27 mouse cellular contexts compared by ENCODE assay signal in the genomic region with DNA sequence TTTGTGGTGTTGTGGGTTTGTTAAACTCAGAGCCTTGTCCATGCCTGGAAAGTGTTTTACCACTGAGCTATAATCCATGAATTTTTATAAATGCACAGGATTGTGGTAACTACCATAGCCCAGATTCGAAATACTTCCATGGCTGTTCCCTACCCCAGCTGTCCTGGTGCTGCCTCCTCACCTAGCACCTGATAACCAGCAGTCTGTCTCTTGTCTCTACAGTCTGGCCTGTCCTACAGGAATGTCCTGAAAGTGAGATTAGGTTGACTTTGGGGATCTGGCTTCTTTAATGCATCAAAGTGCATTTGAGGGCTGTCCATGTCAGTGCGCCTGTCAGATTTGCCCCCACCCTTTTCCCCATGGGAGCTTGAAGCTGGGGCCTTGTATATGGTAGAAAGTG. TPM values are rescaled to one million over a fixed set of nuclear protein-coding genes. Genes with fewer than 3 reads are reported as not detected.
DNase-seq lines count a peak whose midpoint lies in the region; ATAC-seq and TF ChIP-seq lines count a peak whose summit lies in the region.
"Had no signal": no experiment of that assay in that cellular context is flagged by ENCODE, and none has a peak within 500 bp of the region (broad histone marks: within the 10 kb centered on the region; RNA-seq: fewer than 3 reads in every experiment).

No protein-coding gene starts in this region.

- no peaks in the 10 kb centered on the region for H3K27me3 ChIP-seq in forebrain, embryonic 14.5 days (replicated peaks; ENCODE audit: control insufficient read depth, insufficient read depth, low read length)
- no peaks in the 10 kb centered on the region for H3K27me3 ChIP-seq in forebrain, postnatal 0 days (ENCODE audit: insufficient read depth, low read length)
- no peaks in the 10 kb centered on the region for H3K27me3 ChIP-seq in hindbrain, embryonic 14.5 days (ENCODE audit: control insufficient read depth, insufficient read depth, low read length)
- no peaks in the 10 kb centered on the region for H3K27me3 ChIP-seq in hindbrain, embryonic 16.5 days (replicated peaks; ENCODE audit: control insufficient read depth, insufficient read depth, low read length)
- no peaks in the 10 kb centered on the region for H3K27me3 ChIP-seq in midbrain, embryonic 15.5 days (replicated peaks)
- no peaks in the 10 kb centered on the region for H3K27me3 ChIP-seq in midbrain, embryonic 13.5 days
- H3K27me3 ChIP-seq: embryonic facial prominence, embryonic 13.5 days; intestine, embryonic 15.5 days; limb, embryonic 15.5 days; liver, embryonic 13.5 days had no signal

- TF ChIP-seq CTCF in forebrain, postnatal 0 days (IDR thresholded peaks at IDR 0.05; ENCODE audit: low read depth), result no peak

- peaks cover 13% of the 10 kb centered on the region for H3K4me1 ChIP-seq in forebrain, embryonic 14.5 days (ENCODE audit: control insufficient read depth, insufficient read depth, low read length)
- no peaks in the 10 kb centered on the region for H3K4me1 ChIP-seq in forebrain, postnatal 0 days (ENCODE audit: insufficient read depth)
- 0 out of 2 replicates have a peak, but pooled peaks cover 14% of the 10 kb centered on the region for H3K4me1 ChIP-seq in hindbrain, embryonic 14.5 days (replicated peaks; ENCODE audit: control insufficient read depth, insufficient read depth, low read length)
- no peaks in the 10 kb centered on the region for H3K4me1 ChIP-seq in hindbrain, embryonic 16.5 days (ENCODE audit: control insufficient read depth, insufficient read depth, low read depth, low read length)
- H3K4me1 ChIP-seq in midbrain, embryonic 15.5 days, result 0 out of 2 replicates have a peak, but pooled peaks cover 2% of the 10 kb centered on the region
- peaks cover 15% of the 10 kb centered on the region for H3K4me1 ChIP-seq in midbrain, embryonic 13.5 days (replicated peaks)
- H3K4me1 ChIP-seq: intestine, embryonic 15.5 days; limb, embryonic 15.5 days; liver, embryonic 13.5 days had no signal

- no peak overlapping the region for H3K9ac ChIP-seq in forebrain, embryonic 14.5 days (ENCODE audit: low read length)
- H3K9ac ChIP-seq in forebrain, postnatal 0 days, result no peak overlapping the region
- no peak overlapping the region for H3K9ac ChIP-seq in hindbrain, embryonic 14.5 days
- no peak overlapping the region for H3K9ac ChIP-seq in hindbrain, embryonic 16.5 days (ENCODE audit: low read depth, low read length)
- H3K9ac ChIP-seq in midbrain, embryonic 15.5 days, result no peak overlapping the region
- H3K9ac ChIP-seq in midbrain, embryonic 13.5 days (replicated peaks), result no peak overlapping the region
- H3K9ac ChIP-seq: embryonic facial prominence, embryonic 13.5 days; intestine, embryonic 15.5 days; limb, embryonic 15.5 days; liver, embryonic 13.5 days had no signal

- 95% methylated on average over 2 of the region's 2 CpGs for WGBS in forebrain, embryonic 14.5 days
- WGBS in forebrain, postnatal 0 days, result 86% methylated on average over 2 of the region's 2 CpGs
- WGBS in hindbrain, embryonic 14.5 days, result 80% methylated on average over 2 of the region's 2 CpGs
- WGBS in hindbrain, embryonic 16.5 days, result 87% methylated on average over 2 of the region's 2 CpGs
- WGBS in midbrain, embryonic 15.5 days, result 89% methylated on average over 2 of the region's 2 CpGs
- WGBS in midbrain, embryonic 13.5 days, result 87% methylated on average over 2 of the region's 2 CpGs

- no peak for ATAC-seq in forebrain, embryonic 14.5 days
- ATAC-seq in forebrain, postnatal 0 days, result no peak
- no peak for ATAC-seq in hindbrain, embryonic 14.5 days (ENCODE audit: low FRiP score)
- no peak for ATAC-seq in hindbrain, embryonic 16.5 days
- ATAC-seq in midbrain, embryonic 15.5 days (replicated peaks), result no peak
- ATAC-seq in midbrain, embryonic 13.5 days, result no peak
- ATAC-seq: CD4-positive, CD25-positive, alpha-beta regulatory T cell, adult 4 months; intestine, embryonic 15.5 days had no signal

- DNase-seq in forebrain, embryonic 14.5 days (ENCODE audit: low spot score), result no peak
- no peak for DNase-seq in forebrain, postnatal 0 days
- DNase-seq in hindbrain, embryonic 14.5 days (ENCODE audit: low spot score), result no peak
- DNase-seq in layer of hippocampus, postnatal 10 days (ENCODE audit: low spot score in 2 of 2), result no peak
- DNase-seq: adrenal gland, postnatal 14 days; cerebellum, adult 11 months; cerebellum, adult 9-10 months; cerebellum, postnatal 36 days; gastrocnemius, postnatal 14 days; kidney, adult 2 months; kidney, postnatal 36 days; liver, embryonic 13.5 days; lung, adult 2 months; lung, postnatal 10 days; right cerebral cortex, postnatal 25 days; spleen, adult 18-20 months; thymus, postnatal 14 days had no signal

- no peak overlapping the region for H3K4me3 ChIP-seq in forebrain, embryonic 14.5 days (ENCODE audit: low read depth, low read length)
- no peak overlapping the region for H3K4me3 ChIP-seq in forebrain, postnatal 0 days (ENCODE audit: low read depth, low read length)
- no peak overlapping the region for H3K4me3 ChIP-seq in hindbrain, embryonic 14.5 days (replicated peaks; ENCODE audit: low read length)
- H3K4me3 ChIP-seq in hindbrain, embryonic 16.5 days (ENCODE audit: low read length), result no peak overlapping the region
- H3K4me3 ChIP-seq in midbrain, embryonic 15.5 days, result no peak overlapping the region
- no peak overlapping the region for H3K4me3 ChIP-seq in midbrain, embryonic 13.5 days (replicated peaks)
- H3K4me3 ChIP-seq: embryonic facial prominence, embryonic 13.5 days; intestine, embryonic 15.5 days; layer of hippocampus, adult 2 months; limb, embryonic 15.5 days; liver, embryonic 13.5 days had no signal

- peak overlapping the region; percentile 28; the same call in 1 of the 2 replicates for H3K27ac ChIP-seq in forebrain, embryonic 14.5 days (ENCODE audit: low read depth, low read length)
- H3K27ac ChIP-seq in forebrain, postnatal 0 days (ENCODE audit: low read depth, low read length), result no peak overlapping the region
- peak overlapping the region; percentile 52 for H3K27ac ChIP-seq in hindbrain, embryonic 14.5 days
- H3K27ac ChIP-seq in hindbrain, embryonic 16.5 days (ENCODE audit: low read depth, low read length), result no peak overlapping the region
- 0 out of 2 replicates have a peak overlapping the region, but pooled peaks have one; percentile 42 for H3K27ac ChIP-seq in midbrain, embryonic 15.5 days
- no peak overlapping the region for H3K27ac ChIP-seq in midbrain, embryonic 13.5 days
- H3K27ac ChIP-seq: embryonic facial prominence, embryonic 13.5 days; intestine, embryonic 15.5 days; layer of hippocampus, adult 2 months; limb, embryonic 15.5 days; liver, embryonic 13.5 days; macrophage had no signal

- H3K36me3 ChIP-seq in forebrain, embryonic 14.5 days (ENCODE audit: control insufficient read depth, insufficient read depth, low read length), result no peaks in the 10 kb centered on the region
- H3K36me3 ChIP-seq in forebrain, postnatal 0 days (ENCODE audit: insufficient read depth), result no peaks in the 10 kb centered on the region
- H3K36me3 ChIP-seq in hindbrain, embryonic 14.5 days (replicated peaks; ENCODE audit: control insufficient read depth, insufficient read depth), result no peaks in the 10 kb centered on the region
- no peaks in the 10 kb centered on the region for H3K36me3 ChIP-seq in hindbrain, embryonic 16.5 days (ENCODE audit: control insufficient read depth, insufficient read depth, low read length)
- H3K36me3 ChIP-seq in midbrain, embryonic 15.5 days (replicated peaks), result no peaks in the 10 kb centered on the region
- H3K36me3 ChIP-seq in midbrain, embryonic 13.5 days, result no peaks in the 10 kb centered on the region
- H3K36me3 ChIP-seq: embryonic facial prominence, embryonic 13.5 days; intestine, embryonic 15.5 days; limb, embryonic 15.5 days; liver, embryonic 13.5 days had no signal

- H3K9me3 ChIP-seq in forebrain, embryonic 14.5 days (replicated peaks; ENCODE audit: control insufficient read depth, low read length), result no peaks in the 10 kb centered on the region
- H3K9me3 ChIP-seq in forebrain, postnatal 0 days (ENCODE audit: low read length), result no peaks in the 10 kb centered on the region
- no peaks in the 10 kb centered on the region for H3K9me3 ChIP-seq in hindbrain, embryonic 14.5 days (ENCODE audit: control insufficient read depth, low read length)
- H3K9me3 ChIP-seq in hindbrain, embryonic 16.5 days (ENCODE audit: control insufficient read depth, low read length), result no peaks in the 10 kb centered on the region
- no peaks in the 10 kb centered on the region for H3K9me3 ChIP-seq in midbrain, embryonic 15.5 days
- H3K9me3 ChIP-seq in midbrain, embryonic 13.5 days, result no peaks in the 10 kb centered on the region
- H3K9me3 ChIP-seq: embryonic facial prominence, embryonic 13.5 days; intestine, embryonic 15.5 days; limb, embryonic 15.5 days; liver, embryonic 13.5 days had no signal

- no peak overlapping the region for H3K4me2 ChIP-seq in forebrain, embryonic 14.5 days (ENCODE audit: low read length)
- H3K4me2 ChIP-seq in forebrain, postnatal 0 days (ENCODE audit: low read depth), result no peak overlapping the region
- no peak overlapping the region for H3K4me2 ChIP-seq in hindbrain, embryonic 14.5 days (replicated peaks)
- no peak overlapping the region for H3K4me2 ChIP-seq in hindbrain, embryonic 16.5 days (ENCODE audit: low read length)
- H3K4me2 ChIP-seq in midbrain, embryonic 15.5 days, result no peak overlapping the region
- H3K4me2 ChIP-seq in midbrain, embryonic 13.5 days (replicated peaks), result no peak overlapping the region
- H3K4me2 ChIP-seq: embryonic facial prominence, embryonic 13.5 days; heart, embryonic 11.5 days; intestine, embryonic 15.5 days; limb, embryonic 15.5 days; liver, embryonic 13.5 days had no signal

RNA-seq across cellular contexts. Expression of a gene that starts 29.2 kb away (rescaled TPM):
- polyA plus RNA-seq in forebrain, embryonic 14.5 days (2014; fragmentation: Nextera tagmentation; extraction: Ambion mirVana), result 7.1 and 10.1 TPM in 2 replicates
- total RNA-seq in forebrain, postnatal 0 days (2014; rRNA removed), result 9.5 and 16.9 TPM in 2 replicates
- polyA plus RNA-seq in forebrain, postnatal 0 days (2015; fragmentation: Nextera tagmentation; extraction: Ambion mirVana), result 7.9 and 12.3 TPM in 2 replicates
- polyA plus RNA-seq in hindbrain, embryonic 14.5 days (2014; fragmentation: Nextera tagmentation; extraction: Ambion mirVana), result 23.8 and 25.8 TPM in 2 replicates
- polyA plus RNA-seq in hindbrain, embryonic 16.5 days (2015; fragmentation: Nextera tagmentation; extraction: Ambion mirVana), result 34.3 and 36.3 TPM in 2 replicates
- polyA plus RNA-seq in midbrain, embryonic 15.5 days (2015; fragmentation: Nextera tagmentation; extraction: Ambion mirVana), result 27.8 and 29.9 TPM in 2 replicates
- 17.7 and 20.3 TPM in 2 replicates for polyA plus RNA-seq in midbrain, embryonic 13.5 days (2015; fragmentation: Nextera tagmentation; extraction: Ambion mirVana)
- 10 to 100 TPM; 12.1 to 13.9 TPM for total RNA-seq in layer of hippocampus, postnatal 10 days (2021)

Comparison
In these comparisons a context has a peak if more than half of its experiments do, and no peak if none do; other contexts are left out.
1. H3K27ac ChIP-seq: peak in forebrain, embryonic 14.5 days (single experiment), hindbrain, embryonic 14.5 days (single experiment) and midbrain, embryonic 15.5 days (single experiment); none in forebrain, postnatal 0 days (single experiment), hindbrain, embryonic 16.5 days (single experiment) and midbrain, embryonic 13.5 days (single experiment).